Mouse (Mus musculus) urinary bladder, postnatal 25 days (tissue): ENCODE data around the gene Gm5150.
"Not testable (repeated sequence)": the region's sequence is repeated elsewhere in the genome, so short reads cannot be mapped to it uniquely, and the experiment has no call there.

Experiments used
- DNase-seq: peaks from one replicate; pipeline ENCODE4 v3.0.0; 2022; ENCODE audit warnings: low spot score

Gm5150 gene

DNA sequence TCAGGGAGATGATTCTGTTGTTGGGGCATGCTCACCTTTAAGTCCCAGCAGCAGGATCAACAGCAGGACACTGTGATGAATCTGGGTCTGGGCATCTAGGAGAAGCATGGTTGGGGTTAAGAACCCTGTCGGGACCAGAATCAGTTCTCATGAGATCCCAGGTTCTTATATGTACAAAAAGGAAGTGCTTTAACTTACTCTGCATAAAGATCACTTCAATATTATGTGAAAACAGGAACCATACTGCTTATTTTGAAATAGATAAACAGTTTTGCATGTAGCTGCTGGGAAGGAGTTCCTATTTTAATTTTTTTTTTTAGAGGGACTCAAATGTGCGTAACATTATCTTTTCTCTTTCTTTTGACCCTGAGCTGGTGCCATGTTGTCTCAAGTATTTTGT lies at the start of gene Gm5150:
Gene Gm5150 (minus strand): TSS at position 223 of the 400 bp plus-strand sequence.
- DNase-seq: no peak

DNA sequence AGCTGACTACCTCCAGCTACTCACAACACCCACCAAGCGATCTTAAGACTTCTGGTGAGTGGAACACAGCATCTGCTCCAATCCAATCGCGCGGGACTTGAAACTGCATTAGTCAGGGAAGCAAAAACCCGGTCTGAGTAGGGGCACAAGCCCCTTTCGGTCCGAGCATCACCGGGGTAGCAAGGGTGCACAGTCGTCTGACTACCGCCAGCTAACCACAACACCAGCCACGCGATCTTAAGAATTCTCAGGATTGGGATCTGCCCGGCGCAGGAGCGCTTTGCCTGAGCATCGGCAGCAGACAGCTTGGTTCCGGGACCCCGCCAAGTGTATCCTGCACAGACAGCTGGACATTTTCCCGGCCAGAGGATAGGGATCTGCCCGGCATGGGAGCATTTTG lies 45.5 kb upstream of the Gm5150 start:
- not testable (repeated sequence) for DNase-seq

DNA sequence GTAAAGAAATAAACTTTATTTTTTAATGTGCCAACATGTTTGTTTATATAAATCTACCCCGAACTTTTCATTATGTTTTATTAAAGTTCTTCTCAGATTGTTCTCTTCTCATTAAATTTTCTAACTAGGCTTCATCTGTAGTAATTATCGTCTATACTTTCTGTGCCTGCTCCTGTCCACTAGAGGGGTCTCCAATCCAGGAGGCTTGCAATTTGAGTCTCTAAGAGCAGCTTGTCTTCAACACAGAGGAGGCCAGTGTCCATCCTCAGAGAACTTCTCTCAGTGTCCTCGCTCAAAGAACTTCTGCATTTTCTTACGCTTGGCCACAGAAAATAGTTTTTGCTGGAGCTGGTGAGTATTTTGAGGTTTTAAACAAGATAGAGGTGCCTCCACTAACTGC lies 41.1 kb upstream of the Gm5150 start:
- DNase-seq: no peak

DNA sequence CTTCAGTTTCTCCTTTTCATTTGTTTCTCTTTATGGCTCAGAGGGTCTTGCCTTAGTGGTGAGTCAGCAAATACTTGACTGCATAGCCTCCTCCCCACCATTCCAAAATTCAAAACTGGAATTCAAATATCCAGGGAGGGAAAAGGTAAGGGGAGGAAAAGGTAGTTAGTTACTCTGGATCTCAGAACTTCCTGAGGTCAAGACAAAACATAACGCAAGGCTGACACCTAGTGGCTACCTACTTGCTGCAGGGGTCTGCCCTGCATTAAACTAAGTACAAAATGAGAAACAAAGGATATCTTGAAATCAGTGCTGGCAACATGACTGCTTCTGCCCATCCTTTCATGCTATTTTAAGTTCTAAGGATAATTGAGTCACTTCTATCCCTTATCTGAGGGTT lies 37.1 kb upstream of the Gm5150 start:
- DNase-seq: no peak

DNA sequence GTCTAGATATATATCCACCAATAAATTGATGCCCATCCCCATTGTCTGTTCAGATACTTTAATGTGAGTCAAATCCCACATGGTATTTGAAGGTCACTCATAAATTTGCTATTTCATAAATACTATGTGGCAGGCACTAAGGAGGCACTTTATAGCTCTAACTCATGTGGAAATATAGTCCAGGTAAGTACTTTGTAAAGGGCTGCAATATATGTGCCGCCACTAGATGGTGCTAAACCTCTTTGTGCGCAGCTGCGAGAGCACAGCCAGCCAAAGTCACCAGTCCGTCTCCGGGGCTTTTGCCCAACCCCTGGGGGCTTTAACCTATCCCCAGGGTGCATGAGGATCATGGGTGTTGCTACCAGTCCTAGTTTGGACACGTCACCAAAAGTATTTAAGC lies 18.8 kb upstream of the Gm5150 start:
- DNase-seq: not testable (repeated sequence)

DNA sequence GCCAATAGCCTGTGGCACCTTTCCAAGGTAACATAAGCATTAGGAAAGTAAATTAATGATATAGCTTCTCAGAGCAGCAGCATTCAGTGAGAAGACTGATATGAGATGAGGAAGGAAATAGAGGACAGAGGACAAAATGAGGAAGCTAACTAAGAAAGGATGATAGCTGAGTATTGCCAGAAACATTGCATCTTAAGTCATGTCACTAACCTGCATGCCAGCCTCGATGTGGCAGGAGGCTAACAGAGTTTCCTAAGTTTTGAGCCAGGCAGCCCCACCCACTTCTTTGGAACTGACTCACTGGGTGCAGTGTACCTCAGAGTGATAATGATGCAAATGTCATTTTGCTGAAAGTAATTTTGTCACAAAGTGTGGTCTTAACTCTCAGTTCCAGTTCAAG lies 16.0 kb upstream of the Gm5150 start:
- no peak for DNase-seq

DNA sequence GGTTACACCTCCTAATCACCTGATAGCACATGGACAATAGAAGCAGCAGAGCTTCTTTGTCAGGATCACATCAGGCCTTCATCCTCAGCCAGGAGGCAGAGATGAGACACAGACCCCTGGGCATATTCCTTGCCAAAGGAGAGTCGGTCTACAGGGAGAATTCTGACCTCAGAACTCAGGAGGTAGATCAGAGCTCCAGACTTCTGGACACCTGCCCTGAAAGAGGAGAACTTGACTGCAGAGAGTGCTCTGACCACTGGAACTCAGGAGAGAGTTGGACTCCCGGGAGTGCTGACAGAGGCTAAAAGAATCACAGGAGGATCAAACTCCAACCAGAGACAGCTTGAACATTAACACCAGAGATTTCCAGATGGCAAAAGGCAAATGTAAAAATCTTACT lies 8.2 kb upstream of the Gm5150 start:
- DNase-seq: not testable (repeated sequence)

DNA sequence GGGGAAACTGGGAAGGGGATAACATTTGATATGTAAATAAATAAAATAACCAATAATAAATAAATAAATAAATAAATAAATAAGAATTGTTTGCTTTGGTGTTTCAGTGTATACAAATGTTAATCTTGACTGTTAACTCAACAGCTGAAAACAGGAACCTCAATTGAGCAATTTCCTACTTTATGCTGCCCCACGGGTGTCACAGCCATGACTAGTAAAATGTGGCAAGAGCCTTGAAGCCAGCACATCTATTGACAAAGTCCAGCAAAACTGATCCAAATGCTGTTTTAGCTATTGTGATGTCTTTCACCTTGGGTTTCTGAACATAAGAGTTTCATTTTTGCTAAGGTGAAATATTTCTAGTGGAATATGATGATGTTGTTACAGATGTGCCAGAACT lies 1.6 kb upstream of the Gm5150 start:
- no peak for DNase-seq

DNA sequence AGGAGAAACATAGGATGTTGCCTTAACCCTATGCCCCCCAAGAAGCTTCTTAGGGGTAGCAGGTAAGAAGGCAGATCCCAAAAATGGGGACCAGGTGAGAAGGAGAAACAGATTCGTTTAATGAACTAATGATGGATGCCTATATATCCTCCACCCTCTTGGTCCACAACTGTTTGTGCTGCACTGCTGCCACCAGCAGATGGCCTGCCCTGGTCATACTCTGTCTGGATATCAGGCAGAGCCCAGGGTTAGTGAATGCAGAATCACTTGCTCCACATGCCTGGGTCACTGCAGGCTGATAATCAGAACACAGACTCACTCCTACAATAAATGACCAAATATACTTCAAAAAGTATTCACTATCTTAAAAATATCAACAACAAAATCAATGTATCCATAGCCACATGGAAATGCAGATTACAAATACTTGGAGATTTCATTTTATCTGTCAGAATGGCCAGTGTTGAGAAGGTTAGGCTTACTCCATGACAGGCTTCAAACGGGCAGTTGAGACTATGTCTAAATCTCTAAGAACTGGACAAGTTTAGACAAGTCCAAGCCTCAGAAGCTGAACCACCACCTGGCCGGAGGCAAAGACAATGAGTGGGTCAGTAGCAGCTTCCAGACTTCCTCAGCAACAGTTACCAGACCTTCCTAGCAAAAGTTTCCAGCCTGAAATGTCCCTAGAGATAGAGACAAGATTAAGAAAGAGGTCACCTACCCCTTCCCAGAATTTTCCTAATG lies 2.2 kb downstream of the Gm5150 start:
- no peak for DNase-seq

DNA sequence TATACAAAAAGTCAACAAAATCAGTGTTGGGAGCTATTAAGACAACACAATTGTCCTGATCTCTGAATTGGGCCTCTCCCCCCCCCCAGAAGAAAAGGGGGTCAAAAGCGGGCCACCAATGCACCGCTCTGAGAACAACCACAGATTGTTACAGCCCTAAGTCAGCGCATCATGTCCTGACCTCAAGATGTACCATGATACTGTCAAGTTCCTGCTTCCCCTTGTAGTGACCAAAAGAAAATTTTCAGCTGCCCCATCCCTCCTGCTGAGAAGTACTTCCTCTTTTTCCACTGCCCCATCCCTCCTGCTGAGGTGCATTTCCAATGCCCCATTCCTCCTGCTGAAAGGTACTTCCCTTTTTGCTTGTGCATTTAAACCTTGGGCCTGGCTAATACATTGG lies 6.8 kb downstream of the Gm5150 start:
- not testable (repeated sequence) for DNase-seq

DNA sequence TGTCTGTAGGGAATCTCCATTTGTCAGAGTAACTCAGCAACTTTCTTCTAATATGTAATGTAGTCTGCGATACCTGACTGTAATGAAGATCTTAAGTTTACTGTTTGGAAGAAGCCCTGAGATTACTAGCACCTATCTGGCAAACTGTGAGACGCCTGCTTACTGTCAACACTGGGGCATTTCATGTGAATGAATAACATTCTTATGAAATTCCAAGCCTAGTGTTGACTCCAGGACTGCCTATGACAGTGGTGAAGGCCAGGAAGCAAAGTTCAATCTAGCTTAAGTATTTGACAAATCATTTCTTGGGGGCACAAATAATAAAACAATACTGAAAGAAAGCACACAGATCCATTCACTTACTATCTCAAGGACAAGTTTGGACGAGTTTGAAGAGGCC lies 24.0 kb downstream of the Gm5150 start:
- no peak for DNase-seq

DNA sequence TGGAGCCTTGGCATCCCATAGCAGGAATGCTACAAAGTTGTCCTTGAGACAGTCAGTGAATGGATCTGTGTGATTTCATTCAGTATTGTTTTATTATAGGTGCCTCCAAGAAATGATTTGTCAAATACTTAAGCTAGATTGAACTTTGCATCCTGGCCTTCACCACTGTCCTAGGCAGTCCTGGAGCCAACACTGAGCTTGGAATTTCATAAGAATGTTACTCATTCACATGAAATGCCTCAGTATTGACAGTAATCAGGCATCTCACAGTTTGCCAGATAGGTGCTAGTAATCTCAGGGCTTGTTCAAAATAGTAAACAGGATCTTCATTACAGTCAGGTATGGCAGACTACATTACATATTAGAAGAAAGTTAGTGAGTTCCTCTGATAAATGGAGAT lies 49.3 kb downstream of the Gm5150 start:
- no peak for DNase-seq
